Mouse (Mus musculus): Measurements from ENCODE around the gene Rundc3a. TPM values are rescaled to one million over a fixed set of nuclear protein-coding genes. Genes with fewer than 3 reads are reported as not detected.

The Rundc3a gene
- polyA plus RNA-seq, 1 experiment from 2014 or later, result 1.2 TPM

- Histone ChIP-seq H3K9ac (ENCODE audit: low read length) (peak overlapping the region; percentile 88), H3K4me1 (ENCODE audit: control insufficient read depth in 2 of 2, insufficient read depth in 2 of 2, low read length in 2 of 2) (peaks cover 45 to 55% of the 10 kb centered on the region in 2 experiments)
- WGBS, result 11% methylated on average over 10 of the region's 10 CpGs
Measured at GRCm38 (mm10) chr11:102445264-102445890, 52.2 kb downstream of the Rundc3a start.

GRCm38 (mm10) chr11:102445891-102446361, 52.7 kb downstream of the Rundc3a start:
- 10% methylated on average over 7 of the region's 7 CpGs for WGBS
- peak; percentile 10; the same call in 1 of the 2 replicates for ATAC-seq (ENCODE audit: insufficient number of reproducible peaks, insufficient read depth, low FRiP score, low read depth)

More at GRCm38 (mm10) chr11:102445264-102445890, 52.2 kb downstream of the Rundc3a start:
- peak overlapping the region; percentile 77 for H3K4me2 ChIP-seq (ENCODE audit: low read length)
- no peaks in the 10 kb centered on the region for H3K27me3 ChIP-seq (ENCODE audit: control insufficient read depth, insufficient read depth, low read length)
- H3K9me3 ChIP-seq (ENCODE audit: control insufficient read depth, low read length), result no peaks in the 10 kb centered on the region
- H3K4me3 ChIP-seq (ENCODE audit: control insufficient read depth in 1 of 2, insufficient read depth in 1 of 2, low read depth in 1 of 2, low read length in 2 of 2), result peak overlapping the region; percentile 70 to 94; a peak in 3 of 4 replicates
- peaks cover 27% of the 10 kb centered on the region for H3K36me3 ChIP-seq (ENCODE audit: control insufficient read depth, insufficient read depth, low read length)
- 0 out of 2 replicates have a peak, but pooled peaks have one; percentile 4 for ATAC-seq (ENCODE audit: insufficient number of reproducible peaks, insufficient read depth, low FRiP score, low read depth)
- H3K27ac ChIP-seq (replicated peaks in 1 of 2; ENCODE audit: control insufficient read depth in 1 of 2, insufficient read depth in 1 of 2, low read depth in 2 of 2, low read length in 2 of 2), result peak overlapping the region; percentile 73 to 80

GRCm38 (mm10) chr11:102446581-102447461, 53.6 kb downstream of the Rundc3a start:
- WGBS, result 1% methylated on average over 46 of the region's 49 CpGs
- Histone ChIP-seq H3K4me2 (ENCODE audit: low read length) (peak overlapping the region; percentile 77), H3K9me3 (ENCODE audit: control insufficient read depth, low read length) (no peaks in the 10 kb centered on the region), H3K9ac (ENCODE audit: low read length) (peak overlapping the region; percentile 88), H3K36me3 (ENCODE audit: control insufficient read depth, insufficient read depth, low read length) (peaks cover 13% of the 10 kb centered on the region), H3K27ac (replicated peaks in 1 of 2; ENCODE audit: control insufficient read depth in 1 of 2, insufficient read depth in 1 of 2, low read depth in 2 of 2, low read length in 2 of 2) (peak overlapping the region; percentile 73 to 80), H3K4me1 (ENCODE audit: control insufficient read depth in 2 of 2, insufficient read depth in 2 of 2, low read length in 2 of 2) (peaks cover 45 to 53% of the 10 kb centered on the region in 2 experiments), H3K4me3 (ENCODE audit: control insufficient read depth in 1 of 2, insufficient read depth in 1 of 2, low read depth in 1 of 2, low read length in 2 of 2) (peak overlapping the region; percentile 70 to 94), H3K27me3 (ENCODE audit: control insufficient read depth, insufficient read depth, low read length) (no peaks in the 10 kb centered on the region)
- peak; percentile 27 for ATAC-seq (ENCODE audit: insufficient number of reproducible peaks, insufficient read depth, low FRiP score, low read depth)

More at GRCm38 (mm10) chr11:102445891-102446361, 52.7 kb downstream of the Rundc3a start:
- H3K9me3 ChIP-seq (ENCODE audit: control insufficient read depth, low read length), result no peaks in the 10 kb centered on the region
- peak overlapping the region; percentile 88 for H3K9ac ChIP-seq (ENCODE audit: low read length)
- peaks cover 45 to 55% of the 10 kb centered on the region in 2 experiments for H3K4me1 ChIP-seq (ENCODE audit: control insufficient read depth in 2 of 2, insufficient read depth in 2 of 2, low read length in 2 of 2)
- peak overlapping the region; percentile 70 to 94 for H3K4me3 ChIP-seq (ENCODE audit: control insufficient read depth in 1 of 2, insufficient read depth in 1 of 2, low read depth in 1 of 2, low read length in 2 of 2)
- peaks cover 22% of the 10 kb centered on the region for H3K36me3 ChIP-seq (ENCODE audit: control insufficient read depth, insufficient read depth, low read length)
- H3K27me3 ChIP-seq (ENCODE audit: control insufficient read depth, insufficient read depth, low read length), result no peaks in the 10 kb centered on the region
- H3K27ac ChIP-seq (replicated peaks in 1 of 2; ENCODE audit: control insufficient read depth in 1 of 2, insufficient read depth in 1 of 2, low read depth in 2 of 2, low read length in 2 of 2), result peak overlapping the region; percentile 73 to 80
- peak overlapping the region; percentile 77 for H3K4me2 ChIP-seq (ENCODE audit: low read length)

- ATAC-seq (ENCODE audit: insufficient number of reproducible peaks, insufficient read depth, low FRiP score, low read depth), result peak; percentile 60
- no peaks in the 10 kb centered on the region for H3K9me3 ChIP-seq (ENCODE audit: control insufficient read depth, low read length)
- H3K27me3 ChIP-seq (ENCODE audit: control insufficient read depth, insufficient read depth, low read length), result no peaks in the 10 kb centered on the region
- peaks cover 6% of the 10 kb centered on the region for H3K36me3 ChIP-seq (ENCODE audit: control insufficient read depth, insufficient read depth, low read length)
- H3K4me3 ChIP-seq (ENCODE audit: control insufficient read depth in 1 of 2, insufficient read depth in 1 of 2, low read depth in 1 of 2, low read length in 2 of 2), result peak within 1 kb of the TSS; percentile 70 to 94
- under 1% methylated on average over 40 of the region's 40 CpGs for WGBS
- peak within 1 kb of the TSS; percentile 77 for H3K4me2 ChIP-seq (ENCODE audit: low read length)
- H3K4me1 ChIP-seq (ENCODE audit: control insufficient read depth in 2 of 2, insufficient read depth in 2 of 2, low read length in 2 of 2), result peaks cover 45 to 50% of the 10 kb centered on the region in 2 experiments
- peak within 1 kb of the TSS; percentile 73 to 80 for H3K27ac ChIP-seq (replicated peaks in 1 of 2; ENCODE audit: control insufficient read depth in 1 of 2, insufficient read depth in 1 of 2, low read depth in 2 of 2, low read length in 2 of 2)
- H3K9ac ChIP-seq (ENCODE audit: low read length), result peak within 1 kb of the TSS; percentile 88
Measured at GRCm38 (mm10) chr11:102447497-102447896, 54.3 kb downstream of the Rundc3a start, which contains the start of gene Fam171a2. Gene Fam171a2, minus strand, starts transcription at chr11:102447682.

- H3K36me3 ChIP-seq (ENCODE audit: control insufficient read depth, insufficient read depth, low read length), result no peaks in the 10 kb centered on the region
- H3K9ac ChIP-seq (ENCODE audit: low read length), result no peak overlapping the region
- no peak overlapping the region for H3K27ac ChIP-seq (replicated peaks in 1 of 2; ENCODE audit: control insufficient read depth in 1 of 2, insufficient read depth in 1 of 2, low read depth in 2 of 2, low read length in 2 of 2)
- H3K27me3 ChIP-seq (ENCODE audit: control insufficient read depth, insufficient read depth, low read length), result no peaks in the 10 kb centered on the region
- no peak for ATAC-seq (ENCODE audit: insufficient number of reproducible peaks, insufficient read depth, low FRiP score, low read depth)
- peaks cover 45 to 49% of the 10 kb centered on the region in 2 experiments for H3K4me1 ChIP-seq (ENCODE audit: control insufficient read depth in 2 of 2, insufficient read depth in 2 of 2, low read length in 2 of 2)
- 13% methylated on average over 8 of the region's 8 CpGs for WGBS
- H3K4me2 ChIP-seq (ENCODE audit: low read length), result peak overlapping the region; percentile 5; the same call in 1 of the 2 replicates
- no peak overlapping the region for H3K4me3 ChIP-seq (ENCODE audit: control insufficient read depth in 1 of 2, insufficient read depth in 1 of 2, low read depth in 1 of 2, low read length in 2 of 2)
- no peaks in the 10 kb centered on the region for H3K9me3 ChIP-seq (ENCODE audit: control insufficient read depth, low read length)
Measured at GRCm38 (mm10) chr11:102448327-102448726, 55.1 kb downstream of the Rundc3a start.

- Histone ChIP-seq H3K4me2 (ENCODE audit: low read length) (no peak overlapping the region), H3K27ac (replicated peaks in 1 of 2; ENCODE audit: control insufficient read depth in 1 of 2, insufficient read depth in 1 of 2, low read depth in 2 of 2, low read length in 2 of 2) (no peak overlapping the region), H3K27me3 (ENCODE audit: control insufficient read depth, insufficient read depth, low read length) (no peaks in the 10 kb centered on the region), H3K36me3 (ENCODE audit: control insufficient read depth, insufficient read depth, low read length) (no peaks in the 10 kb centered on the region), H3K9ac (ENCODE audit: low read length) (no peak overlapping the region), H3K9me3 (ENCODE audit: control insufficient read depth, low read length) (no peaks in the 10 kb centered on the region), H3K4me3 (ENCODE audit: control insufficient read depth in 1 of 2, insufficient read depth in 1 of 2, low read depth in 1 of 2, low read length in 2 of 2) (no peak overlapping the region), H3K4me1 (ENCODE audit: control insufficient read depth in 2 of 2, insufficient read depth in 2 of 2, low read length in 2 of 2) (peaks cover 37 to 39% of the 10 kb centered on the region in 2 experiments)
- WGBS, result 35% methylated on average over 17 of the region's 17 CpGs
- ATAC-seq (ENCODE audit: insufficient number of reproducible peaks, insufficient read depth, low FRiP score, low read depth), result no peak
Measured at GRCm38 (mm10) chr11:102449043-102450008, 56.1 kb downstream of the Rundc3a start.
